Mouse (Mus musculus) limb, embryonic 10.5 days (tissue): ENCODE results near the gene Tmem17. TPM values are rescaled to one million over a fixed set of nuclear protein-coding genes. Genes with fewer than 3 reads are reported as not detected.
A peak's percentile ranks its signal among the peaks of the same experiment; 100 is the strongest.

Experiments
- DNase-seq: peaks from one replicate; pipeline ENCODE4 v3.0.0-alpha.2; 2017; ENCODE audit warnings: low spot score
- H3K27ac ChIP-seq: fragments of 300-500 bp; sonication (generic); 2 replicates; pipeline ENCODE4 v1.5.1; 2016; ENCODE audit warnings: mild to moderate bottlenecking
- H3K27me3 ChIP-seq: fragments of 300-500 bp; sonication (generic); 2 replicates; pipeline ENCODE4 v1.6.1; 2016; ENCODE audit warnings: low read depth, mild to moderate bottlenecking; ENCODE audit not compliant: poor library complexity, severe bottlenecking
- H3K36me3 ChIP-seq: fragments of 300-500 bp; sonication (generic); 2 replicates; pipeline ENCODE4 v1.6.1; 2016; ENCODE audit warnings: mild to moderate bottlenecking, moderate library complexity
- H3K4me1 ChIP-seq: fragments of 300-500 bp; sonication (generic); 2 replicates; pipeline ENCODE4 v1.6.1; 2016
- H3K4me3 ChIP-seq: fragments of 300-500 bp; sonication (generic); 2 replicates; pipeline ENCODE4 v1.5.1; 2016; ENCODE audit warnings: mild to moderate bottlenecking, moderate library complexity
- H3K9me3 ChIP-seq: fragments of 300-500 bp; sonication (generic); replicated peaks from 2 replicates; pipeline ENCODE4 v1.6.1; 2016; ENCODE audit warnings: mild to moderate bottlenecking
- WGBS: fragments of 180-500 bp; shearing (Covaris S2); methylation state at CpG from one replicate; pipeline ENCODE4 v1.1.7; 2016; 5-methylcytosine and 5-hydroxymethylcytosine counted together
- polyA plus RNA-seq: library from polyadenylated mRNA; unstranded; fragments of >200 nt; fragmentation: Nextera tagmentation; extraction: Ambion mirVana; gene quantifications from 2 replicates; pipeline ENCODE4 v1.2.1, GENCODE M21; 2016

Tmem17 gene
- polyA plus RNA-seq: 12.7 and 16.7 TPM in 2 replicates

DNA sequence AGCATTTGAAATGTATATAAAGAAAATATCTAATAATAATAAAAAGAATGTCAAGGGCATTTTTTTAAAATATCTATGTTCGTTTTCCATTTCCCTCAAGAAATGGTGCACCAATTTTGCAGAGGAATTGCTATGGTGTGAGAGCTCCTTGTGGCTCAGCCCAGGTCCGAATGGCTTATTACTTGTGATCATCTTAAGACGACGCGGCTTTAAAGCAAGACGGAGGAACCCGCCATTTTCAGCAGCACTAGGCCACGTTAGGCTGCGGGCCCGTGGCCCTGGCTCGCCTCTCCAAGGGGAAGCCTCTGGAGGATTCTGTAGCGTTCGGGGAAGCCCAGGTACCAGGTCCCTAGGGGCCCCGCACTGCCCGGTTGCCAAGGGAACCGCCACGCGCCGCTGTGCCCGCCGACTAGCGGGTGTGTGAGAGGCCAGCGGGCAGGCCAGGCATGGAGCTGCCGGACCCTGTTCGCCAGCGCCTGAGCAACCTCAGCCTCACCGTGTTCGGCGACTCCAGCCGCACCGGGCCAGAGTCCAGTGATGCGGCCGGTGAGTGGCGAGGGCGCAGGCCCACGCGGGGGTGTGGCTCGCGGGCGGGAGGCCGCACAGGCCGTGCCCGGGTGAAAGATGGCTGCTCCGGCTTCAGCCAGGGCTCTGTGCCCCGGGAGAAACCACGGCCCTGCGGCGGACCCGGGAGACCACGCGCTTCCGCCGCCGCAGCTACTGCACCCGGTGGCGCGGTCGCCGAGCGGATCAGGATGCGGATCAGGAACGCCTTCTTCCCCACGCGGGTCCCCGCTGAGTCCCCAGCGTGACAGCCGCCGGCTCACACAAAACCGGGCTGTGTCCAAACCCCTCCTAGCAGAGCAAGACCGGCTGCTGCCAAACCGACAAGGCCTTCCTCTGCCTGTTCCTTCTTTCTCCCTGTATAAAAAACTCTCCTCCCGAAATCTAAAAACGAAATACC lies at the start of gene Tmem17:
Gene Tmem17, plus strand, starts transcription at position 51 of the 964 bp plus-strand sequence.
- peaks cover 4% of the 10 kb centered on the region; the same call in 1 of the 2 replicates for H3K36me3 ChIP-seq
- DNase-seq: peak; percentile 88
- H3K9me3 ChIP-seq: no peaks in the 10 kb centered on the region
- no peaks in the 10 kb centered on the region for H3K27me3 ChIP-seq
- H3K4me1 ChIP-seq: peaks cover 6% of the 10 kb centered on the region
- H3K27ac ChIP-seq: peak within 1 kb of the TSS; percentile 99
- peak within 1 kb of the TSS; percentile 84 for H3K4me3 ChIP-seq
- WGBS: under 1% methylated on average over 70 of the region's 73 CpGs

DNA sequence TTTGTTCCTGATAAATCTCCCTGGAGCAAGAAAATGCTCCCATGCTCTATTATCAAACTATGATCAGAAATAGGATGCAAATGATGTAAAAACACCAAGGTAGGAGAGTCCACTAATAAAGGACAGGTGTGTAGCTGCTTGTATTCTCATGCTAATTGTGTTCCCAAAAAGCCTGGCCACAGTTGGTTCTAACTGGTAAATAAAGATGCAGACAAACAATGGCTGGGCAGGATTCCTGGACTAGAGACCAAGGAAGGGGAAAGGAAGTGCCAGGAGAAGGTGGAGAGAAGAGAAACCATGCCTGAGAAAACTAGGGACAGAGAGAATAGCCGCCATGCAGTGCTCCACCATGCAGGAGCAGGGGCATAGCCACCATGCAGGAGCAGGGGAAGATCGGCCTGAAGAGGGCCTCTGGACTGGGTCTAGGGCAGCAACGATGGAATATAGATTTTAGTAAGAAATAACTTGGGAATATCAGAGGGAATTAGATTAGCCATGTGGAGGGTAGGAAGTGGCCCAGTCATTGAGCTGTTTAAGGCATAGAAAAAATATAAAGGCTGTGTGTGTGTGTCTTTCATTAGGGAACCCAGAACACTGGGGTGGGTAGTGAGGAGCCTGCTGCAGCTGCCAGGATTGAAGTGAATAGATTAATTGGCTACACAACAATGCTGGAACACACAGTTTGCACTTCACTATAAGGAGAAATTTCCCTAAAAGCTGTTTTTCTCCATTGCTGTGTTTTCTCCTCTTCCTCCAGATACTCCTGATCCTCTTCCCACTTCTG lies 31.9 kb upstream of the Tmem17 start:
- 0 out of 2 replicates have a peak, but pooled peaks cover 4% of the 10 kb centered on the region for H3K4me1 ChIP-seq
- H3K27ac ChIP-seq: 0 out of 2 replicates have a peak overlapping the region, but pooled peaks have one; percentile 9
- 86% methylated on average over 3 of the region's 3 CpGs for WGBS
- DNase-seq: no peak
- H3K9me3 ChIP-seq: no peaks in the 10 kb centered on the region
- no peak overlapping the region for H3K4me3 ChIP-seq
- H3K27me3 ChIP-seq: no peaks in the 10 kb centered on the region
- H3K36me3 ChIP-seq: no peaks in the 10 kb centered on the region

DNA sequence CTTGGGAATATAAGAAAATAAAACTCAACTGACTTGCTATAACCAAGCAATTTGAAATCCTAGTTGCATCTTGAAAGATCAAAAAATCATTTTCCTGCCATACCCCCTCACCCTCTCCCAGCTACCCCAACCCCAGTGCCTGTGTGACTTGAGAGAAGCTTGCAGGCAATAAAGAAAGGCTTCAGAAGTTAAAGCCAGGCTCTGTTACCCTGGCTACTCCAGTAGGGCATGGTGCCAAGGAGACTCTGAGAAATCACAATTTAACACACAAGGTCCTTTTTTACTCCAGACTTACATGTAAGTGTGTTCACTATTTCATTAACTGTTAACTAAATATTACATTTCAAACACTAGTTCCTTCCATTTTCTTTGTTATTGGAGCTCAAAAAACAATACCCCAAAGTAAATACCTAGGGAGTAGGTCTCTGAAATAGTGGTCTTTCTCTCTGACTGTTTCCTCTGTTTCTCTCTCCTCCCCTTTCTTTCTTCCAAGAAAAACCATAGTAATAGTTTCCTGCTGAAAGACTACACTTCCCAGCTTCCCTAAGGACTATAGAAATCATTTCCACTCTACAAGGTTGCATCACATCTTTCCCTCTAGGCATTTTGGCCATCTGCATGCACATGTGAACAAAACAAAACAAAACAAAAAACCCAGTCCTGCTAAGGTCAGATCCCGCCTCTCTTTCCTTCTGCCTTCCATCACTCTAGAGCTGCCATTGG lies 30.1 kb upstream of the Tmem17 start:
- no peak for DNase-seq
- Histone ChIP-seq H3K4me1 (0 out of 2 replicates have a peak, but pooled peaks cover 4% of the 10 kb centered on the region), H3K36me3 (no peaks in the 10 kb centered on the region), H3K9me3 (no peaks in the 10 kb centered on the region), H3K27me3 (no peaks in the 10 kb centered on the region), H3K4me3 (no peak overlapping the region), H3K27ac (no peak overlapping the region)
- 100% methylated on average over 1 of the region's 1 CpGs for WGBS

DNA sequence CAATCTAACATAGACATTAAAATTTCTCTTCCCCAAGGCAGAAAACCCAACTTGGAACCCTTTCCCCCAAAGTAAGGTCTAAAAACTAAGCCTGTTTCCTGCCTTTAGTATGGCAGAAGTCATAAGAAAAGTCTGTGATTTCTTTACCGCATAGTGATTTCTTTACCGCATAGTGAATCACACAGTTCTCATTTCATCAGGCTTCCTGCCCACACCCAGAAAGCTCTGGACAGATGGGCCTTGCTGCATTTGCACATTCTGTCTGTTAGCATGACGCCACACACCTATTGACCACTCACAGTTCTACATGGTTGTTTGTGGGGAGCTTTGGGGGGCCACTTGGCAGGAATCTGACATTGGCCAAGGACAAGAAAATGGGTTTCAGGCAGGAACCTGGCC lies 29.5 kb upstream of the Tmem17 start:
- 97% methylated on average over 3 of the region's 3 CpGs for WGBS
- Histone ChIP-seq H3K9me3 (no peaks in the 10 kb centered on the region), H3K4me3 (no peak overlapping the region), H3K36me3 (no peaks in the 10 kb centered on the region), H3K4me1 (0 out of 2 replicates have a peak, but pooled peaks cover 4% of the 10 kb centered on the region), H3K27ac (no peak overlapping the region), H3K27me3 (no peaks in the 10 kb centered on the region)
- DNase-seq: no peak

DNA sequence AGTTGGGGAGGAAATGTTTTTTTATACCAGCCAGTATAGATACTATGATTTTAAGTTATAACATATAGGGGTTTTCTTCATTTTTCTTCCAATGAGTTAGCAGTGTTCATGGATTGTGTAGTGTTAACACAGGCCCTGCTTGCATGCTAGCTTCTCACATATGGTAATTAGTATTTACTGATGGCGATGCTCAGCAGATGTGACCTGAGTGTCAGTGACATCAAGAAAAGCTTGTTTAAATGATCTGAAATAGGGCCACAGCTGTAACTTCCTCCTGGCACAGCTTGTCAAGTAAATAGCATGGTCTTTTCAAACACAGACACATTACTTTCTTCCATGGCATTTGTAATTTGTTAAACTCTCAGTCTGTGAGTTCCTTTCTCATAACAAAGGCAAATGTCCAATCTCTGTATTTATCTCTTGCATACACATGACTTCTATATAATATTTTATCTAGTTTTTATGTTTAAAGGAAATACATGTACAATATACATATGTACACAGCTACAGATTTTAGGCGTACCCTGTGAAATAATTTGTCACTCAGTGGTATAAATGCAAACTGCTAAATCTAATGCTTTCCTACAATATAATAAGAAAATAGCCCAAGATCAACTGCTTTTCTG lies 18.1 kb upstream of the Tmem17 start:
- Histone ChIP-seq H3K27ac (no peak overlapping the region), H3K27me3 (no peaks in the 10 kb centered on the region), H3K36me3 (no peaks in the 10 kb centered on the region), H3K4me1 (no peaks in the 10 kb centered on the region), H3K4me3 (no peak overlapping the region), H3K9me3 (no peaks in the 10 kb centered on the region)
- 87% methylated on average over 2 of the region's 2 CpGs for WGBS
- no peak for DNase-seq

DNA sequence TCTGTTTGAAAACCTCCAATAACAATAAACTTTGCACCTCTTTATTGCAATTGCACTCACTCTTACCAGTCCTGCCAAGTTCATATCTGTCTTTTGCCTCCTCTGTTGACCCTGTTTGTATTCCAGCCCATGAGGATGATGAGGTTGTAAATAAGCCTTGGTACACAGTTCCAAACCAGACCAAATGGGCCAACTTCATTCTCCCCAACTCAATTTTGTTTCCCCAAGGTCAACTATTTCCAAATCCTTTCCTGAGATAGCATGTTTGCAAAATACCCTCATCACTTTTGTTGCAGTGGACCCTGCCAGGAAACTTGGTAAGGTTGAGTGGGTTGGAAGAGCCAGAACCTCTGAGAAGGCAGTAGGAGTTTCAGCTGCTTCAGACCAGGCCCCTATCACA lies 16.9 kb upstream of the Tmem17 start:
- H3K4me3 ChIP-seq: no peak overlapping the region
- no peaks in the 10 kb centered on the region for H3K9me3 ChIP-seq
- H3K27me3 ChIP-seq: no peaks in the 10 kb centered on the region
- H3K4me1 ChIP-seq: no peaks in the 10 kb centered on the region
- no peaks in the 10 kb centered on the region for H3K36me3 ChIP-seq
- no peak for DNase-seq
- H3K27ac ChIP-seq: no peak overlapping the region

DNA sequence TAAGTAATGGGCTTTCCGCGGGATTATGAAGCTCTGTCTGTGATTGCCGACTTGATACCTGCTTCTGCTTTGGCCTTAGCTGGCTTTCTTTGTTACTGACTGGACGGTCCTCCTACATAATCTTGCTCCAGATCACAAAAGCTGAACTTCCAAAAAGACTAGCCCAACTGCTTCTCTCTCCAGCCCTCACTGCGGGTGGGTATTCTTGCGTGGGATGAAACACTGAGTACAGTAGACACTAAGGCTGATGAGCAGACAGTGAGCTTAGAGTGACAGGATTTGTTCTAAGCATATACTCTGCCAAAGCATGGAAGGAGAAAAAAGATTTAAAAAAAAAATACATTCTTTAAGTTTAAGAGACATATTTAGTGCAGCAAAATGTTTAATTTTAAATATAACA lies 12.5 kb upstream of the Tmem17 start:
- no peak overlapping the region for H3K27ac ChIP-seq
- H3K27me3 ChIP-seq: no peaks in the 10 kb centered on the region
- H3K4me1 ChIP-seq: no peaks in the 10 kb centered on the region
- H3K36me3 ChIP-seq: no peaks in the 10 kb centered on the region
- no peak overlapping the region for H3K4me3 ChIP-seq
- H3K9me3 ChIP-seq: no peaks in the 10 kb centered on the region
- whole genome bisulfite sequencing: 87% methylated on average over 6 of the region's 6 CpGs
- no peak for DNase-seq

DNA sequence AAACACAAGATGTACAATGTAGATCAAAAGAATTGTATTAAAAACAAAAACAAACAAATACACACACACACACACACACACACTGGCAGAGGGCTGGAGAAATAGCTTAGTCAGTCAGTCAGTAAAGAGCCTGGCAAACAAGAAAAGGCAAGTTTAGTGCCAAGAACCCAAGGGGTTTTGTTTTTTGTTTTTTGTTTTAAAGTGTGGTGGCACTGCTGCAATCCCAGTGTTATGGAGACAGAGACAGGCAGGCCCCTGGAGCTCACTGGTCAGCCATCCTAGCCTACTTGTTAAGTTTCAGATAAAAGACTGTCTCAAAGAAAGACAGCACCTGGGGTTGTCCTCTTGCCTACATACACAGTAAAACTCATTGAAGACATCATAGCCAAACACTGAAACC lies 12.0 kb upstream of the Tmem17 start:
- Histone ChIP-seq H3K27me3 (no peaks in the 10 kb centered on the region), H3K36me3 (no peaks in the 10 kb centered on the region), H3K4me3 (no peak overlapping the region), H3K9me3 (no peaks in the 10 kb centered on the region), H3K27ac (no peak overlapping the region), H3K4me1 (no peaks in the 10 kb centered on the region)
- no peak for DNase-seq

DNA sequence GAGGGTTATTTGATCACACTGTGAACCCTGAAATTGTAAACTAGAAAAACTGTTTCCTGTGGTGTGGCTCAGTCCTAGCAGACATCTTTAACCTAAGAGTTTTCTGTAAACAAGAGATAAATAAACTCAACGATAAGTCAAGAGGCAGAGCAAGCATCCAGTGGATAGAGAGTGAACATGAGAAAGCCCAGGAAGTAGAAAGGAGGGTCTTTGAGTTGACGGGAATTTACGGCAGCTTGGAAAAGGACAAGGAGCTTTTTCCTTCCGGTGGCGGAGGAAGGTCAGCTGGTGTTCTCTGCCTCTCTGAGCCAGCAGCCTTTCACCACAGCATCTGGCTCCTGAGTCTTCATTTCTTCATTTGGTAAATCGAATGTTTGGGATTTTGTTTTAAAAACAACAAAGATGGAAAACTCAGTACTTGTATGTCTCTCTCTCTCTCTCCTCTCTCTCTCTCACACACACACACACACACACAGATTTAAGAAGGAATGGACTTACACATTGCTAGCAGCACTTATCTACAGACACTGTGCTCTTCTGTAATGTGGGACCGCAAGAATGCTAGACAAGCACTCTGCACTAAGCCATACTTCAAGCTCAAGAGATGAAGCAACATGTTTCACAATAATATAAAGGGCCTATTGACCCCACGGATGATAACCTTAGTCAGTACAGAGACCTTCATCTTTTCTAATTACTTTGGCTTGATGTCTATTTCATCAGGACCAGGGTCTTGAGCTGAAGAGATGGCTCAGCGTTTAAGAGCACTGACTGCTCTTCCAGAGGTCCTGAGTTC lies 10.9 kb upstream of the Tmem17 start:
- H3K27me3 ChIP-seq: no peaks in the 10 kb centered on the region
- no peaks in the 10 kb centered on the region for H3K4me1 ChIP-seq
- 89% methylated on average over 9 of the region's 9 CpGs for WGBS
- no peak for DNase-seq
- no peaks in the 10 kb centered on the region for H3K36me3 ChIP-seq
- no peaks in the 10 kb centered on the region for H3K9me3 ChIP-seq
- no peak overlapping the region for H3K4me3 ChIP-seq
- H3K27ac ChIP-seq: no peak overlapping the region

DNA sequence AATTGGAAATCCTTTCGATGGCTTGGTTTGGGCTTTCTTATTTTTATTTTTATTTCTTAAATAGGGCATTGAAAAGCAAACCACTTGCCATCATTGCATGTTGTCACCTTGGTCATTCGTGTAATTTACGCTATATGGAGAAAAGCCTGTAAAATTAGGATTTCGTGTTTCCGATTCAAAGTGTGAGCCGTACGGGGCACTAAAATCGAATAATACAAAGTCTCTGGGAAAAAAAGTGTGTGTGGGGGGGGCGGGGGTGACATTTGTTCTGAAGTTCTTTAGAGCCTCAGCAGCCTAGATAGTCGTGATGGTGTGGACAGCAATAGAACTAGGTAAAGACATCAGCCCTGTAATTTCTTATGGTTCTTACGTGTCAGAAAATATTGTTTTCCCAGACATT lies 1.2 kb downstream of the Tmem17 start:
- H3K27me3 ChIP-seq: no peaks in the 10 kb centered on the region
- peaks cover 6% of the 10 kb centered on the region for H3K4me1 ChIP-seq
- peak overlapping the region; percentile 84 for H3K4me3 ChIP-seq
- H3K27ac ChIP-seq: peak overlapping the region; percentile 99
- peaks cover 5% of the 10 kb centered on the region; the same call in 1 of the 2 replicates for H3K36me3 ChIP-seq
- peak; percentile 33 for DNase-seq
- 61% methylated on average over 11 of the region's 11 CpGs for WGBS
- no peaks in the 10 kb centered on the region for H3K9me3 ChIP-seq

DNA sequence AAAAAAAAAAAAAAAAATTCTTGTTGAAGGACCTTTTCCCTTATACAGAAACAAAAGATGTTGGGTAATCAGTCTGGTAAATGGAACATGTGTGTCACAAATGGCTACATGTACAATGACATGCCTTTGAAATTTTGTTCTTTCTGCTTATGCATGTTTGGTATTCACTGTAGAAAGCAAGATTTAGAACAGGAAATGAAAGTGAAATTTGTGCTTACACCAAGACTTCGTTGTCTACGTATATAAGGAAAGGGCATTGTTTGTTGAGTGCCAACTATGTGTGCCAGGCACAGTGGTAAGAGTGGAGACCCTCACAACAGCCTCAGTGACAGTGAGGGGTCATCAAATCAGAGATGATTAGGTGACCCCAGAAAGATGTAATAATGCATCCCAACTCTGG lies 3.2 kb downstream of the Tmem17 start:
- no peak for DNase-seq
- no peak overlapping the region for H3K27ac ChIP-seq
- H3K4me3 ChIP-seq: no peak overlapping the region
- H3K27me3 ChIP-seq: no peaks in the 10 kb centered on the region
- H3K4me1 ChIP-seq: peaks cover 6% of the 10 kb centered on the region
- H3K9me3 ChIP-seq: no peaks in the 10 kb centered on the region
- 92% methylated on average over 2 of the region's 2 CpGs for WGBS
- H3K36me3 ChIP-seq: peaks cover 23% of the 10 kb centered on the region; the same call in 1 of the 2 replicates
